Comparison of ENCODE assay signal across 9 mouse cellular contexts in the genomic region with DNA sequence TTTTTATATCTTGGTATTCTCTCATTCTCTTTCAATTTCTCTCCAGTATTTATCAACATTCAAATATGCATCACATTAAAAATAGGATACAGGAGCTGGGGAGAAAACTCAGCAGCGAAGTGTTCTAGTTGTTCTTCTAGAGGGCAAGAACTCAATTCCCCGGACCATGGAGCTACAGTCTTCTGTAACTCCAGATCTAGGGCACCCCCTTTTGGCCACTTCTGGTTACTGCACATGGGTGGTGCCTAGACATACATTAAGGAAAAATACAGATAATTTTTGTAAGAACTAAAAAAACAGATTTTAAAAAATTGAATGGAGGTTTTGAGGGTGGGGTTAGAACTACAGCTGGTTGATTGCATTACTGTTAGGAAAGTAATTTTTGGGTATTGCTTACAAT.
DNase-seq lines count a peak whose midpoint lies in the region; ATAC-seq lines count a peak whose summit lies in the region.
"Had no signal": no experiment of that assay in that cellular context is flagged by ENCODE, and none has a peak within 500 bp of the region (broad histone marks: within the 10 kb centered on the region; RNA-seq: fewer than 3 reads in every experiment).

No protein-coding gene starts in this region.

- no peak overlapping the region for H3K27ac ChIP-seq in midbrain, embryonic 10.5 days (replicated peaks)
- H3K27ac ChIP-seq in midbrain, embryonic 15.5 days, result no peak overlapping the region
- H3K27ac ChIP-seq: limb, embryonic 15.5 days had no signal

- no peaks in the 10 kb centered on the region for H3K9me3 ChIP-seq in midbrain, embryonic 10.5 days (replicated peaks)
- no peaks in the 10 kb centered on the region for H3K9me3 ChIP-seq in midbrain, embryonic 15.5 days
- H3K9me3 ChIP-seq: limb, embryonic 15.5 days had no signal

- ATAC-seq in midbrain, embryonic 15.5 days (replicated peaks), result no peak

- peak; percentile 84 to 87 for DNase-seq in cerebellum, postnatal 10 days
- no peak for DNase-seq in cerebellum, adult 11-12 months
- DNase-seq in midbrain, embryonic 10.5 days (ENCODE audit: low spot score), result peak; percentile 33
- DNase-seq in c-Kit-positive CD71-negative TER-119-negative erythroid progenitor cells, embryonic 14.5 days (ENCODE audit: low read depth), result peak; percentile 3
- peak; percentile 14 for DNase-seq in kidney, postnatal 14 days
- peak; percentile 16 for DNase-seq in lung, postnatal 36 days
- no peak for DNase-seq in natural killer cell, adult 2 months (ENCODE audit: low spot score in 2 of 2)

- WGBS in midbrain, embryonic 10.5 days, result 66% methylated on average over 2 of the region's 2 CpGs
- WGBS in midbrain, embryonic 15.5 days, result 71% methylated on average over 2 of the region's 2 CpGs

- no peaks in the 10 kb centered on the region for H3K4me1 ChIP-seq in midbrain, embryonic 10.5 days
- no peaks in the 10 kb centered on the region for H3K4me1 ChIP-seq in midbrain, embryonic 15.5 days
- H3K4me1 ChIP-seq: limb, embryonic 15.5 days had no signal

- no peak overlapping the region for H3K9ac ChIP-seq in midbrain, embryonic 15.5 days
- H3K9ac ChIP-seq: limb, embryonic 15.5 days had no signal

- H3K4me2 ChIP-seq in midbrain, embryonic 15.5 days, result no peak overlapping the region
- H3K4me2 ChIP-seq: limb, embryonic 15.5 days had no signal

- H3K4me3 ChIP-seq in midbrain, embryonic 10.5 days, result no peak overlapping the region
- no peak overlapping the region for H3K4me3 ChIP-seq in midbrain, embryonic 15.5 days
- H3K4me3 ChIP-seq: limb, embryonic 15.5 days had no signal

- no peaks in the 10 kb centered on the region for H3K36me3 ChIP-seq in midbrain, embryonic 10.5 days
- H3K36me3 ChIP-seq in midbrain, embryonic 15.5 days (replicated peaks), result no peaks in the 10 kb centered on the region
- H3K36me3 ChIP-seq: limb, embryonic 15.5 days had no signal

- H3K27me3 ChIP-seq in midbrain, embryonic 10.5 days (ENCODE audit: low read depth, poor library complexity, severe bottlenecking), result no peaks in the 10 kb centered on the region
- H3K27me3 ChIP-seq in midbrain, embryonic 15.5 days (replicated peaks), result no peaks in the 10 kb centered on the region
- H3K27me3 ChIP-seq: limb, embryonic 15.5 days had no signal

Comparison
In these comparisons a context has a peak if more than half of its experiments do, and no peak if none do; other contexts are left out.
1. DNase-seq: peak in cerebellum, postnatal 10 days (2 of 2), midbrain, embryonic 10.5 days (single experiment), c-Kit-positive CD71-negative TER-119-negative erythroid progenitor cells, embryonic 14.5 days (single experiment), kidney, postnatal 14 days (single experiment) and lung, postnatal 36 days (single experiment); none in cerebellum, adult 11-12 months (single experiment) and natural killer cell, adult 2 months (0 of 2).